In genomic region chr10:59920810-59921681, GRCm38 (mm10) we compare ENCODE assay signal across 8 mouse cellular contexts. TPM values are rescaled to one million over a fixed set of nuclear protein-coding genes. Genes with fewer than 3 reads are reported as not detected.
A peak's percentile ranks its signal among the peaks of the same experiment; 100 is the strongest.
DNase-seq lines count a peak whose midpoint lies in the region; ATAC-seq and TF ChIP-seq lines count a peak whose summit lies in the region.

No protein-coding gene starts in this region.

- H3K36me3 ChIP-seq in ES-E14 (ENCODE audit: control insufficient read depth, insufficient read depth, low read length, poor library complexity, severe bottlenecking): no peaks in the 10 kb centered on the region
- no peaks in the 10 kb centered on the region for H3K36me3 ChIP-seq in forebrain, embryonic 10.5 days (replicated peaks)
- H3K36me3 ChIP-seq in lung, embryonic 14.5 days (ENCODE audit: insufficient read depth): no peaks in the 10 kb centered on the region
- no peaks in the 10 kb centered on the region for H3K36me3 ChIP-seq in neural tube, embryonic 15.5 days

- peak; percentile 22 for ATAC-seq in lung, embryonic 14.5 days (ENCODE audit: insufficient read depth)
- ATAC-seq in neural tube, embryonic 15.5 days (ENCODE audit: low FRiP score): peak; percentile 74

- peak overlapping the region; percentile 12 for H3K9ac ChIP-seq in ES-E14 (ENCODE audit: insufficient read depth, low read depth, low read length, poor library complexity, severe bottlenecking)
- peak overlapping the region; percentile 47 for H3K9ac ChIP-seq in lung, embryonic 14.5 days
- H3K9ac ChIP-seq in neural tube, embryonic 15.5 days (replicated peaks): peak overlapping the region; percentile 47

- H3K4me2 ChIP-seq in lung, embryonic 14.5 days: peak overlapping the region; percentile 80
- H3K4me2 ChIP-seq in neural tube, embryonic 15.5 days: peak overlapping the region; percentile 81

- H3K4me1 ChIP-seq in ES-E14 (ENCODE audit: control insufficient read depth in 2 of 2, insufficient read depth in 2 of 2, low read length in 2 of 2, poor library complexity in 1 of 2): peaks cover 10 to 47% of the 10 kb centered on the region in 2 experiments
- peaks cover 31% of the 10 kb centered on the region for H3K4me1 ChIP-seq in brown adipose tissue, adult 24 weeks (ENCODE audit: control insufficient read depth, insufficient read depth, insufficient read length, low read length)
- H3K4me1 ChIP-seq in forebrain, embryonic 10.5 days: peaks cover 58% of the 10 kb centered on the region
- H3K4me1 ChIP-seq in lung, embryonic 14.5 days (ENCODE audit: insufficient read depth): peaks cover 18% of the 10 kb centered on the region
- H3K4me1 ChIP-seq in neural tube, embryonic 15.5 days: peaks cover 28% of the 10 kb centered on the region

- WGBS in forebrain, embryonic 10.5 days: 6% methylated on average over 33 of the region's 33 CpGs
- WGBS in lung, embryonic 14.5 days: 6% methylated on average over 33 of the region's 33 CpGs
- WGBS in neural tube, embryonic 15.5 days: 3% methylated on average over 33 of the region's 33 CpGs

- intact Hi-C loops in heart, postnatal 14 days (cut with DNase I): no loop called here

- peak; percentile 56 for TF ChIP-seq CTCF in lung, embryonic 14.5 days (IDR thresholded peaks at IDR 0.05; ENCODE audit: low read depth)

- peaks cover 26% of the 10 kb centered on the region for H3K27me3 ChIP-seq in forebrain, embryonic 10.5 days (ENCODE audit: poor library complexity, severe bottlenecking)
- H3K27me3 ChIP-seq in lung, embryonic 14.5 days (ENCODE audit: insufficient read depth, low read length): no peaks in the 10 kb centered on the region
- no peaks in the 10 kb centered on the region for H3K27me3 ChIP-seq in neural tube, embryonic 15.5 days (replicated peaks)

- H3K9me3 ChIP-seq in ES-E14 (ENCODE audit: control insufficient read depth, insufficient read depth, low read depth, low read length): no peaks in the 10 kb centered on the region
- no peaks in the 10 kb centered on the region for H3K9me3 ChIP-seq in forebrain, embryonic 10.5 days
- no peaks in the 10 kb centered on the region for H3K9me3 ChIP-seq in lung, embryonic 14.5 days (ENCODE audit: low read depth, low read length)
- no peaks in the 10 kb centered on the region for H3K9me3 ChIP-seq in neural tube, embryonic 15.5 days (replicated peaks)

- DNase-seq in ES-E14 (ENCODE audit: low read depth, low spot score): no peak
- DNase-seq in forebrain, embryonic 10.5 days (ENCODE audit: extremely low spot score, low spot score): peak; percentile 68
- DNase-seq in heart, postnatal 14 days: peak; percentile 75 to 78
- DNase-seq in kidney, postnatal 36 days: peak; percentile 88 to 89
- DNase-seq in lung, embryonic 14.5 days: peak; percentile 78
- DNase-seq in urinary bladder, adult 2 months (ENCODE audit: low spot score): peak; percentile 68

- in situ Hi-C loops in ES-E14 (cut with MboI; ENCODE audit: low sequenced_read_pairs in 2 of 2, unreplicated experiment in 2 of 2): no loop called here

- peak overlapping the region; percentile 1 to 38; a peak in 1 of 4 replicates for H3K4me3 ChIP-seq in ES-E14 (ENCODE audit: insufficient read depth in 1 of 2, low read depth in 1 of 2, low read length in 2 of 2, poor library complexity in 1 of 2, severe bottlenecking in 1 of 2)
- H3K4me3 ChIP-seq in brown adipose tissue, adult 24 weeks (ENCODE audit: insufficient read depth, low read depth, low read length): peak overlapping the region; percentile 44
- peak overlapping the region; percentile 52 for H3K4me3 ChIP-seq in forebrain, embryonic 10.5 days
- peak overlapping the region; percentile 37 for H3K4me3 ChIP-seq in lung, embryonic 14.5 days (ENCODE audit: low read depth, low read length)
- peak overlapping the region; percentile 40 for H3K4me3 ChIP-seq in neural tube, embryonic 15.5 days (replicated peaks)

- H3K27ac ChIP-seq in ES-E14 (ENCODE audit: insufficient read depth, low read depth, low read length, poor library complexity, severe bottlenecking): no peak overlapping the region
- peak overlapping the region; percentile 82 for H3K27ac ChIP-seq in brown adipose tissue, adult 24 weeks (replicated peaks; ENCODE audit: low read depth, low read length)
- H3K27ac ChIP-seq in forebrain, embryonic 10.5 days: peak overlapping the region; percentile 82
- H3K27ac ChIP-seq in lung, embryonic 14.5 days (ENCODE audit: low read depth): peak overlapping the region; percentile 64
- H3K27ac ChIP-seq in neural tube, embryonic 15.5 days (replicated peaks): peak overlapping the region; percentile 86

TF ChIP-seq in ES-E14, 5 proteins besides CTCF, POLR2A, EP300 and RAD21:
- TF ChIP-seq ZC3H11A (IDR thresholded peaks at IDR 0.05; ENCODE audit: borderline replicate concordance, low read depth, low read length) (no peak), ZNF384 (IDR thresholded peaks at IDR 0.05; ENCODE audit: low read depth, low read length) (no peak), MAFK (IDR thresholded peaks at IDR 0.05; ENCODE audit: insufficient read depth, low read depth, low read length) (no peak), CHD2 (IDR thresholded peaks at IDR 0.05; ENCODE audit: low read depth, low read length) (no peak), HCFC1 (IDR thresholded peaks at IDR 0.05; ENCODE audit: borderline replicate concordance, insufficient read depth, low read length) (no peak)

RNA-seq across cellular contexts. Expression of gene Ddit4, which starts 30.6 kb away (rescaled TPM):
- 33.9 and 42.1 TPM in 2 replicates for total RNA-seq in ES-E14 (2012; rRNA removed)
- polyA plus RNA-seq in brown adipose tissue, adult 24 weeks (2012; ENCODE audit: insufficient read depth, insufficient read length, missing spikeins): 6.1 and 17.7 TPM in 2 replicates
- polyA plus RNA-seq in forebrain, embryonic 10.5 days (2016; fragmentation: Nextera tagmentation; extraction: Ambion mirVana): 32.7 and 35.3 TPM in 2 replicates
- 100 to 1,000 TPM; 188 to 191 TPM for total RNA-seq in heart, postnatal 14 days (2021)
- 3.0 and 3.5 TPM in 2 replicates for polyA plus RNA-seq in lung, embryonic 14.5 days (2014; fragmentation: Nextera tagmentation; extraction: Ambion mirVana)
- polyA plus RNA-seq in neural tube, embryonic 15.5 days (2015; fragmentation: Nextera tagmentation; extraction: Ambion mirVana): 80.8 and 91.6 TPM in 2 replicates
- polyA plus RNA-seq in urinary bladder, adult 2 months (2012; rRNA removed): 20.6 and 30.7 TPM in 2 replicates

RNA-seq across cellular contexts. Expression of gene Dnajb12, which starts 41.7 kb away (rescaled TPM):
- total RNA-seq in ES-E14 (2012; rRNA removed): 38.2 and 47.8 TPM in 2 replicates
- polyA plus RNA-seq in brown adipose tissue, adult 24 weeks (2012; ENCODE audit: insufficient read depth, insufficient read length, missing spikeins): 21.7 and 21.9 TPM in 2 replicates
- 26.2 and 27.9 TPM in 2 replicates for polyA plus RNA-seq in forebrain, embryonic 10.5 days (2016; fragmentation: Nextera tagmentation; extraction: Ambion mirVana)
- total RNA-seq in heart, postnatal 14 days (2021): 10 to 100 TPM; 34.7 to 35.7 TPM
- 26.7 and 28.1 TPM in 2 replicates for polyA plus RNA-seq in lung, embryonic 14.5 days (2014; fragmentation: Nextera tagmentation; extraction: Ambion mirVana)
- 17.2 and 20.6 TPM in 2 replicates for polyA plus RNA-seq in neural tube, embryonic 15.5 days (2015; fragmentation: Nextera tagmentation; extraction: Ambion mirVana)
- polyA plus RNA-seq in urinary bladder, adult 2 months (2012; rRNA removed): 34.9 and 44.7 TPM in 2 replicates
